Mouse (Mus musculus) fat pad, adult 2 months (tissue): ENCODE measurements at regions not wholly inside any gene's neighbourhood (a gene's known extent, or its start where the extent isn't known, plus 50 kb on each side); places are given as distances from the start of the nearest gene placed in this dataset.

Source experiments
- DNase-seq: peaks from one replicate; pipeline ENCODE4 v3.0.0-alpha.2; 2011; ENCODE audit warnings: low read depth, low spot score; ENCODE audit errors: extremely low read depth

DNA sequence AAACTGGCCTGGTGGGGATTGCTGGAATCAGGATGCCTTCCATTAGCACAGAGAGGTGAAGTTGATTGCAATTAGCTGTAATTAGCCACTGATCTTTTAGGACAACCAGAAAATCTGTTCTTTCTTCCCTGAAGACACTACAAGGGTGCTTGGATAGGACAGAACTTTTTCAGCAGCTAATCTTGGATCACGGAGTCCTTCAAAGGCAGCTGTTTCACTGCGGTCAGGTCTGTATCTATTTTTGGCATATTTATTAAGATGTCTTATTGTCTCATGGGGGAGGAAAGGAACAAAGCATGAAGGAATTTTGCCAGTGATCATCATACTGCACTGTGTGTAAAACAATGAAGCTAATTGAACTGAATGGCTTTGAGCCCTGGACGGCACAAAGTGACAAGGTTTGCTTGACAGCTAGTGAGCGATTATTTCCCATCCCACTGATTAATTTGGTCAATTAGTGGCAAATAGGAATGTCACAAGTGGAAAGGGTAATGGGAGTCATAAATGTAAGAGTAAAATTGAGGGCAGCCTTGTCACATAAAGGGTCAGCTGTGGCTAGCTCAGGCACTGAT lies 395.8 kb upstream of the Nr5a2 start:
- no peak for DNase-seq

DNA sequence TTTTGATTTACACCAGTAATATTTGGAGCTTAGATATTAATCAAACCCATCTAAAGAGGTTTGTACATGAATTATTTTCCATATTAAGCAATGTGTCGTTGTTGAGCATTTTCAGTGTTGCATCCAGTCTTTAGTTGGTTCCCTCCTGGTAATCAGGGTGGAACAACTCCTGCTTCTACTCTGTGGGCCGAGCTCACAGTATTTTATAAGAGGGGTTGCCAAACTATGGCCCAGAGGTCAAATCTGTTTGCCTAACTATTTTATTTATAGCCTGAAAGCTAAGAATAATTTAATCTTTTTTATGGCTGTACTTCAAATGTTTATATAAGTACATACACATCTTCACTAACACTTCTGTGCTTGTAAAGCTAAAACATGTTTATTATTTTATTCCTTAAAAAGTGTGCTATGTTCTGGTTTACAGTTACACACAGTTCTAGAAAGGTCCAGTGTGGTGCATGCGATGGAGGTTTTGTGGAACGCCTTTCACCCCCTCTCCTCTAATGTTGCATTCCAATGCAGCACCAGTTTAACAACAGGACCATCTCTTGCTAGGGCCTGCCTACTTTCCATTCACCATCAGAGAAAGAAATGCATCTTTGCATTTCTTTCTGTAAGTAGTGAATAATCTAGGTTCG lies 392.3 kb upstream of the Nr5a2 start:
- DNase-seq = no peak

DNA sequence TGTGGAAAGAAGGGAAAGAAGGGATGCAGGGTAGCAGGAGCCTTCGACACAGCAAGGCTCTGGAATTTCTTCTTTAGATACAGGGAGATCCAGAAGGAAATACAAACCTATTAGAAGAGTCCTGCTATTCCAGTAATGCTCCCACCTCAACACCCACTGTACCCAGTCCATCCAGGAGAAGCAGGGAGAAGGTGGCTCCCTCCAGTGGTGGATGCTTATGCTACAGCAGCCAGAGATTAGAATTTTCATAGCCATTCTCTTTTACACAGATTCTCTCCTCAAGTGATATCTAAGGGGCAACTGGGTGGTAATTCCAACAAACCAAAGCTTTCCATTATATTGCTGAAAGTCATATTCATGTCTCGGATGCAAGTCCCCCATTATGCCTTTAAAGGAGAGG lies 373.9 kb upstream of the Nr5a2 start:
- no peak for DNase-seq

DNA sequence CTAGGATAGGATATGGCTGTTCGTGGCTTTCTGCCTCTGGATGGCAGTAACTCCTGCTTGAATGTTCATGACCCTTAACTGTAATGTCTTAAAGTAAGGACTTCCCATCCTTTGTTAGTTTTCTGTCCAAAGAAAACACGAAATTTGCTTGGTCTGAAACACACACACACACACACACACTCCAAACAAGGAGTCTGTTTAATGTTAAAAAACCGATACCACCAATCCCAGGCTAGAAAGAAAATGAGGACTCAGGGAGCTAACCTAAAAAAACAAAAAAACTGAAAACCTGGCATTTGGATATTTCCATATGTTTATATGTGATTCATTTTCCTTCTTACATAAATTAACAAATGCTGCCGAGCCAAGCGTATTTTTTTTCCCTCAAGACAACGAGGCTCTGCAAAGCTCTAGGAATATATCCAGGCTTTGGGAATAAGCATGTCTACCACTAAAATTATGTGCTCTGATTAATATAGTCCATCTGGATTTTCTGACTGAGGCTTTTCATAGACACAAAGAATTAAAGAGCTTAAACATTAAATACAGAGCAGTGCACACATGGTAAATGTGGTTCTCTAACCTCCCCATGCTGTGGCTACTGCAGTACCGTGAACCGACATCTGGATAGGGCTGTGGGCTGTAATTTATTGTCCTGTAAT lies 372.0 kb upstream of the Nr5a2 start:
- no peak for DNase-seq

DNA sequence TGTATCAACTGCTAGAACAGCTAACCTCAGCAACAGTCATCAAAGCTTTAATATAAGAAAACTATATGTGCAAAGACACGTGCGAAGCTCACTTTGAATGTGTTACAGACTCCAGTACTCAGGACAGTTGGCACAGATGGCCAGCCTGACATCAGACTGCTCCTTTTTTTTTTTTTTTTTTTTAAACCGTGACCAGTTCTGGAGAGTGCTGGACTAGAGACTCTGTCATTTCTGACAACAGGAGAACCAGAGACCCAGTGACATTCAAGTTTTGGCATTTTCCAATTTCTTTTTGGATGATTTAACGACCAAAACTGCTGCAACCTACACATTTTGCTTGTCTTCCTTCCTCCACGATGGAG lies 371.5 kb upstream of the Nr5a2 start:
- DNase-seq = no peak

DNA sequence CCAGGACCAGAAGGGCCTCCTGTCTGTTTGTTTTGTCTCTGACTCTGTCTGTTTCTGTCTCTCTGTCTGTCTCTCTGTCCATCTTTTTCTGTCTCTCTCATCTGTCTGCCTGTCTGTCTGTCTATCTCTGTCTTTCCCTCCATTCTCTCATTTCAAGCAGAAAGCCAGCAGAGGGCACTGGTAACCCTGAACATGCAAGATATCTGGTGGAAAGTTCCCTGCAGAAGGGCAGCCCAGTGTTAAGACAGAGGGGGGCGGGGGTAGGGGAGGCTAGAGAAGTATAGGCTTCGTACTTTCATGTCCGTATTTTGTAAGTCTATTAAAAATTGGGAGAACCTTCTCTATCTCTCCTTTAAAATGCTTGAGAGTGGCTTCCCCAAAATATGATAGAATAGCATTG lies 370.4 kb upstream of the Nr5a2 start:
- no peak for DNase-seq

DNA sequence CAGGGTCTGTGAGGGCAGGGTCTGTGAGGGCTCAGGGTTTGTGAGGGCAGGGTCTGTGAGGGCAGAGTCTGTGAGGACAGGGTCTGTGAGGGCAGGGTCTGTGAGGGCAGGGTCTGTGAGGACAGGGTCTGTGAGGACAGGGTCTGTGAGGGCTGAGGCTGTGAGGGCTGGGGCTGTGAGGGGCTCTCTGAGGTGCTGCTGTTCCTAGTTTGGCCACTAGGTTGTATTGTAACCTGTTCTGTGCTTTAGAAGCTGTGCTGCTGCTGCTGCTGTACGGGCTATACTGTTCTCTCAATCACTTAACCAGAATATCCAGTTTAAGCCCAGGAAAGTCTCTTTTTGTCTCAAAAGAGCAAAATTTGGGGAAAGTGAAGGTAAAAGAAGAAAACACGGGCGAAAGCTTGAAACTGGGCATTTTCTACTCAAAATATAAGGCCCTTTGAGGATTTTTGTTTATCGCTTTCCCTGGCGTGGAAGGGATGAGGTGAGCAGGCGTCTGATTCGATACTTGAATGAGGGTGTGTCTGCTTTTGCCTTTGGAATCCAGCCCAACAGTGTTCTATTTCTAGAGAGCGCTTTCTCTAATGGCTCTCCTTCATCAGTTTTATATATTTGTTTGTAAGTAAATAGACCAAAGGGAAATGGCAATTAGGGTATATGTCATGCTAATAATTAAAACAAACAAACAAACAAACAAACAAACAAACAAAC lies 363.8 kb upstream of the Nr5a2 start:
- no peak for DNase-seq

DNA sequence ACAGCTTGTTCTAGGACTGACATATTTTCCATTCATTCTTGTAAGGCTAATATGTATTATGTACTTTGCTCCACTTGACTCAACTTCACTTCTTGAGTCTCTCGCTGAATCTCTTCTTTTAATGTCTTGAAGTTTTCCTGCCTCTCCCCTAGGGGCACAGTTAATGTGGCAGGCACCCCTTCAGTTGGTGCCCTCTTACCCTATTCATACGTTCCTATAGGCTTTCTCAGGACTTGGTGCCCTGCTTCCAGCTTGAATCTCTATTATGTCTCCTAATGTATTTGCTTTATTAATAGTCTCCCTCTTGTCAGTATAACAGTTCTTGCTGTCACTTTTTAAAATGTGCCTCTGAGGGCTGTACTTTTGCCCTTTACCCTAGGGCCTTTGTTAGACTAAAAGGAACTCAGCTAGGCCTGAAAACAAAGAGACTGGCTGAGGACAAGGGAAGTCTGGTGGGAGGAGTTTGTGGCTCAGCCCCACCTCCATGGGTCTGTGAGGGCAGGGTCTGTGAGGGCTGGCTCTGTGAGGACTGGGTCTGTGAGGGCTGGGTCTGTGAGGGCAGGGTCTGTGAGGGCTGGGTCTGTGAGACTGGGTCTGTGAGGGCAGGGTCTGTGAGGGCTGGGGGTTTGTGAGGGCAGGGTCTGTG lies 362.9 kb upstream of the Nr5a2 start:
- DNase-seq = no peak

DNA sequence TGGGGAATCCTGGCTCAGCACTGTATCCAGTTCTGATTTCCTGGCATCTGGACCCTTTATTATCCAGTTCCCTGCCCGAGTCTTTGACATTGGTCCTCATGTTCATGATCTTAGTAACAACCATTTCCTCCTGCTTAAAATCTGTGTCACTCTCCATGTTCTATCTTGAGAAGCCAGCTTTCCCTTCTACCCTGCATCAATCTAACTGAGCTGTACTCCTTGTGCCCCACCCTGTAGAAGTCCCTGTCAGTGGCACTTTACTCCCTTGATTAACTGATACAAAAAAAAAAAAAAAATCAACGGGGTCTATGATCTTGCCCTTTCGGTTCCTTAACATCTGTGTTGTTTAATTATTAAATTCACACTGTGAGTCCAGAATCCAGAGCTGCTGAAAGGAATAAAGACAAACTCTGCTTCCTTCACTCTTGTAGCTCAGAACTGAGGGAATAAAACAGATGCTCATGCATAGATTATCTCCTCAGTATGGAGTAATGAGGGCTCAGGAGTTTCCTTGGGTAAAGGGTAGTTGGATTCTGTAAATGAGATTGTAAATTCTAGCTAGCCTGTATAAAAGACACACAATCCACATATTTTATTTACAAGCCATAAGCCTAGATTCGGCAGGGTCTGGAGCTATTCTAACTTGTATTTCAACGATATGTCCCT lies 342.6 kb upstream of the Nr5a2 start:
- DNase-seq = no peak

DNA sequence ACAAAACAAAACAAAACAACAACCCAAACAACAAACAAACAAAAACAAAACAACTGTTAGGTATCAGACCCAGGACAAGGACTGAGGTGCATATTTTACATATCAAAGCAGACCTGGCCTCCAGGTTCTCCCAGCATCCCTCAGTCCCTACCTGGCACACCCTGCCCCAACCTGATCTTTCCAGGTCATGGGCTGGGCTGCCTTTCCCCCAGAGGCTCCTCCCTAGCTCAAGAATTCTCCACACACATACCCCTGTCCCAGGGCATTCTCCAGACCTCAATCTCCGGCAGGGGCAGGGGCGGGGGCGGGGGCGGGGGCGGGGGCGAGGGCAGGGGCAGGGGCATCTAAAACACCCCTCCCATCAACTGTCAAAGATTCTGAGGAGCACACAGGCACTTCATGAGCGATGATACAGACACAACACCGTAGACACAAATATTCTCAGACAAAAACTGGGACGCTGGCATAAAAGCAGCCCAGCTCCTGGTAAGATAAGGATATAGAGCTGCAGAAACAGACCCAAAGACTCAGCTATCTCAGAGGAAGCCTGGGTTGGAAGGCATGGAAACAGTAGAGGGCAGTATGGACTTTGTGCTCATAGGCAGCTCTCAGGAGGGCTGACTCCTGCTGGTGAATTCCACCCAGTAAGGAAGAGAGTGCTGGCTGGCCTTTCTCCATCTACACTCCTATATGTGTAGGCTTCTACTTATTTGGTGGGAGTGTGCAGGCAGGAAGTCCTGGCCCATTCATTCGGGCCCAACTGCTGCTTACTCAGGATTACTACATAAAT lies 337.7 kb upstream of the Nr5a2 start:
- no peak for DNase-seq

DNA sequence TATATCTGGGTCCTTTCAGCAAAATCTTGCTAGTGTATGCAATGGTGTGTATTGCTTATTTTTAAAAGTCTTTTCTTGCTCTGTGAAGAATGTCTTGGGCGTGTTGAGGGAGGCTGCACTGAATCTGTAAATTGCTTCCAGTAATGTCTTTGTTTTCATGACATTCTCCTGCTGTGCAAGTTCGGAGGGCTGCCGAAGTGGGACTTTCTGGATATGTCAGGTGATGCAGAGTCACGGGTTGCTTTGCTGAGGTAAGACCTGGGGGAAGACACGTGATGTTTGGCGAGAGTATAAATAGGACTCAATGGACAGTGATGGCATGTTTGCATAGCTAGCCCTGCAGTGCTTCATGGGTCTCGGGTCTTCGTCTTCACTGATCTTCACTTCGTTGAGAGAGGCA lies 329.2 kb upstream of the Nr5a2 start:
- DNase-seq = no peak

DNA sequence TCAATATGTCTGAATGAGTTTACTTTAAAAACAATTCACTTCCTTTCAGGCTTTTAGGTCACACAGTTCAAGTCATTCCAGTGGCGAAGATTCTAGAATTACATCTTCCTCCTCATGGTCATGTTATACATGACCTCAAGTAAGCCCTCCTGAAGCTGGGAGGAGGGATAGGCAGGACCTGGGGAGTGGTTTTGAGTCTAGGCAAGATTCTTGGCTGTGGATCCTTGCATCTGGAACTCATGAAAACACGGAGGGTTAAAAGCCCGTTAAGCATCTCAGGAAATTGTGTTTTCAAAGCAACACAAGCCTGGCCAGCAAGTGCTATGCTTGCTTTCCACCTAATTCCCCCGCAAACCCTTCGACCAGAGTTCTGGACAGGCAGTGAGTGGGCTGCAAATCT lies 323.0 kb upstream of the Nr5a2 start:
- DNase-seq = no peak

DNA sequence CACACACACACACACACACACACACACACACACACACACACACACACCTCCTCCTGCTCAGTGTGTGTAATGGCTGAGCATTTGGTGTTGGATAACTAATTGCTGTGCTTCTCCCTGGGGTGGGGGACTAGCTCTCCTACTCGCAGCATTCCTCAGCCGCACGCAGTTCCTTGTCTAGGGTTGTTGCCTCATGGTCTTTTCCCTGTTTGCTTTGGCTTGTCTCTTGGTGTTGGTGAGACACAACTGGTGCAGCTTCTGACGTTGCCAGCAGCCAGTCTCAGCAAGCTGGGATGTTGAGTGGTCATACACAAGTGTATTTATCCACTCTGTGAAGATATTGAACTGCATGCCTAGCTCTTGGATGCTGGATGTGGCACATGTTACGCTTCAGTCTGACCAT lies 322.2 kb upstream of the Nr5a2 start:
- no peak for DNase-seq

DNA sequence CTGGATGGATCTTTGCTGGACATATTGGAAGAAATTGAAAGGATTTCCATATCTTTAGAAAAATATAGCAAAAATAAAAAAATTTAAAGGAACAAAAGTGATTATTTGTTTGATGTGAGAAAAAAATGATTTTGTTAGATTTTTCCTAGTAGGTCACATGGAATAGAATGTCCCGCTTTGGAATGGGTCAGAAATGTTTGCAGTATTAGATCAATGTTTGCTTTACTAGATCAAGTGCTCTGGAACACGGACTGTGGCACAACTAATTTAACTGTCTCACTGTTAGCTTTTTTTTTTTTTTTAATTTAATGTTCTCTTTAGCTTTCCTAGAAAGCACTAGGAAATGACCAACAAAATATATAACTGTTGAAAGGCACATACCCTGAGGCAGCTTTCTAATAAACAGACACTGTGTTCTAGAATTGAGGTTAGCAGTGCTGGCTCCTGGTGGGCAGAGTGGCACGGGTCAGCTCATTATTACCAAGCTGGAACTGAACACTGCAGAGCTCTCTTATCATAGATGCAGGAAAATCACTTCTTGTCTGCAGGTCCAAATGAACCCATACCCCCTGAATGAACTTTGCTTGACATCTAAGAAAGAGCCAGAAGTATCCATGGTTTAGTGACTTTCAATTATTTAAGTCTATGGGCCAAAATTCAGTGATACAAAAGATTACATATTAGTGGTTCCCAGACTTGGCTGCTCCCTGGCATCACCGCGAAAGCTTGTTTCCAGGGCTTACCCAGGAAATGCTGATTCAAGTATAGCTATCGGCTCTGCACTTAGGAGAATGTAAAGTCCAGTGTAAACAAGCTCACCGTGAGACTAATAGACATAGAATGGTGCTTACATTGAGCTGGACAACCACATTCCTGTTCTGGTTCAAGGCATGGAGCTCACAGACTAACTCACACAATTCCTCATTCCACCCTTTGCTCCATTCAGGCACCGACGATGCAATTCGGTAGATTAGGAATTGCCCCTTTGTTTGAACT lies 320.4 kb upstream of the Nr5a2 start:
- DNase-seq = no peak

DNA sequence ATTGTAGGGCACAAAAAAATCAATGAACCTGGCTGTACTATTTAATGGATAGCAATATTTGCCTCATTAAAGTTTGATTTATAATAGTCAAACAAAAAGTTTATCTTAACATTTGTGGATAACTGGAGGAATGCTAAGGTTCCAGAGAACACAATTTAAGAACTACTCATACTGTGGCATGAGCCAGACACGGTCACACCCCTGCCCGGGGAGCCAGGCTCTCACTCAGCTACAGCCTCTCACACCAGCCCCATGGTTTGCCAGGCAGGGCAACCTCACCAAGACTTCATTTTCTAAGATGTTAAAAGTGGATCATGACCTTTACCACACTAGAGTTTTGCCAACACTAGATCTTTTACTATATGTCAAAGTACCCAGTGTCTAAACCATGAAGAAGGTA lies 319.7 kb upstream of the Nr5a2 start:
- DNase-seq = no peak

DNA sequence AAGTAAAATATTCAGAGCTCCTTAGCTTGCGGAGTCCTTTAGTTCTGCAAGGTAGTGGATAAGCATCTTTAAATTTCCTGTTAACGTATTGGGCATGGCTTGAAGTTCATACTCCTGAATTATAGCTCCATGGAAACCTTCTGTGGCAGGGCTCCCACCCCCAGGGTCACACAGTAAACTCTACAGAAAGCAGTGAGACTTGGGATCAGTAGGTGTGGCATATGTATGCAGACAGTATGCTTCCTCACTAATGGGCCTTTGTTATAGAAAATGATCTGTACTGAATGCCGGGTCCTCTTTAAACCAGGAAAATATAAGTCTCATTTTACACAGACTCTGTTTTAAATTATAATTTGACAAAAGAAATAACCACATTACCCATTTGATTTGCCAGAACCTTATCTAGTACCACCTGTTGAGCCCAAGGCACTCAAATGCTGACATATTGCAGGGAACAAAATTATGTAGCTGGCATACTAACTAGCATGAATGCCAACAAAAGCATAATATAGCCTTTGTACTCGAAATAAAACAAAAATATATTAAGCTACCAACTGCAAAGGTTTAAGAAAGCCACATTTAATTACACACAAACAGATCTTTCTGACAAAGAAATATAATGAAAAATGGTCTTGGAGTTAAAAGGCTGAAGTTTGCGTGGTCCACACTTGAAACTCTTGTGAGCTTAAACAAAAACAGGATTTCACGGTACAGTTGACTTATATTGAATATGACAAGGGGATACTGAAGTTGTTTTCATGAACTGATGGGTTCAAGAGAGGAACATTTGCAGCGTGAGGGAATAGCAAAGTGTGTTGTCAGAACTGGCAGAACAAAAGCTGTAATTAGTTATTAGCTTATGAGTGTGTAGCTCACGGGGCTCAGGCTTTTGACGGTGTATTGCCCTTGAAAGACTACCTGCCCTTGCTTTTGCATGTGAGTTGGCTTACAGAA lies 310.7 kb upstream of the Nr5a2 start:
- DNase-seq = no peak

DNA sequence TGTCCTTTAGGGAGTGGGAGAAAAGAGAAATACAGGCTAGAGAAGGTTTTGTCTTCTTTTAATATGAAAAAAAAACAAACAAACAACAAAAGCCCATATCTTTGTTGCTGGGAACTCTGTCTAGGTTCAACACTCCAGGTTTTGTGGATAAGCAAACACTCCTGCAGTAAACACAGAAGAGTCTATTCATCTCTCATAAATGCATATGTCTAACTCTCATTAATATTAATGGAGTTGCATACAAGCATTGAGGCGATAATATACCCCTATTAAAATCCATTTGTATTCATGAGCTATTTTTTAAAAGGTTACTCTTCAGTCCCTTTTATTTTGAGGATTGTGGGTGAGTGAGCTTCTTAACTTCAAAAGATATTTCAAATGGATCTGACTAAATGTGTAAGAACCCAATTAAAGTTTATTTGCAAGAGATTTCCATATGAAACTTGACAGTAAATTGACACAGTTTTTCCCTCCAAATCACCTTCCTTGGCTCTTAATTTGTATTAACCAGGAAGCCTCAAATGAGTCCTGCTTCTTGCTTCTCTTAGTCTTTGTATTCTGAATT lies 302.6 kb upstream of the Nr5a2 start:
- no peak for DNase-seq

DNA sequence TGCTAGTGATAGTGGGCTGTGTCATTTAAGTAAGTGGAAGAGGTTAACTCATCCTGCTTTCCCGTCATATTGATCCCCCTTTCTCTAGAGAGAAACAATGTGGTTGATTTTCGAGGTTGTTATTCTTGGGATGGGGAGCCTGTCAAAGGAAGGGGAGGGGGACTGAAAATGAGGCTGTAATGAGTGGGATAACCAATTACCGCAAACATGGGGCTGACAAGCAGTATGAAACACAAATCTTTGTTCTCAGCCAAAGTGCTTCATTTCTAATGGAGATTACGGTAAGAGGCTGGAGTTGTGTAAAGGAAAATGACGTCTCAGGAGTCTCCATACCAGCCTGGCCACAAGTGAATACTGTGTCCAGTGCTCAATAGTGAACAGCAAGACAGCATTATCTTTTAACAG lies 301.9 kb upstream of the Nr5a2 start:
- DNase-seq = no peak
